Mouse (Mus musculus) stomach, embryonic 14.5 days (tissue): Measurements from ENCODE around the gene Samd4. TPM values are rescaled to one million over a fixed set of nuclear protein-coding genes. Genes with fewer than 3 reads are reported as not detected.

Source experiments
- ATAC-seq: fragments of 200-750 bp; cut with Nextera tagmentation; 2 replicates; pipeline ENCODE4 v1.8.0; 2017; ENCODE audit warnings: low read depth, moderate TSS enrichment; ENCODE audit not compliant: insufficient number of reproducible peaks, insufficient read depth, low FRiP score
- H3K27ac ChIP-seq: fragments of 300-500 bp; sonication (generic); 2 replicates; pipeline ENCODE4 v1.5.1; 2014; ENCODE audit warnings: mild to moderate bottlenecking, low read length, moderate library complexity, mixed read lengths
- H3K27me3 ChIP-seq: fragments of 300-500 bp; sonication (generic); 2 replicates; pipeline ENCODE4 v1.6.1; 2014; ENCODE audit warnings: low read length, control low read depth, mixed read lengths; ENCODE audit not compliant: control insufficient read depth, insufficient read depth
- H3K36me3 ChIP-seq: fragments of 300-500 bp; sonication (generic); 2 replicates; pipeline ENCODE4 v1.6.1; 2014; ENCODE audit warnings: mild to moderate bottlenecking, control low read depth, low read length, moderate library complexity, mixed read lengths; ENCODE audit not compliant: control insufficient read depth, insufficient read depth
- H3K4me1 ChIP-seq: fragments of 300-500 bp; sonication (generic); 2 replicates; pipeline ENCODE4 v1.6.1; 2014; ENCODE audit warnings: low read length, control low read depth, mixed read lengths; ENCODE audit not compliant: control insufficient read depth, insufficient read depth
- H3K4me2 ChIP-seq: fragments of 300-500 bp; sonication (generic); replicated peaks from 2 replicates; pipeline ENCODE4 v1.6.1; 2014; ENCODE audit warnings: low read depth, low read length, control low read depth
- H3K4me3 ChIP-seq: fragments of 300-500 bp; sonication (generic); 2 replicates; pipeline ENCODE4 v1.5.1; 2014; ENCODE audit warnings: low read depth, low read length, control low read depth
- H3K9ac ChIP-seq: fragments of 300-500 bp; sonication (generic); replicated peaks from 2 replicates; pipeline ENCODE4 v1.6.1; 2014; ENCODE audit warnings: low read depth, mild to moderate bottlenecking, control low read depth, low read length, moderate library complexity, mixed read lengths
- H3K9me3 ChIP-seq: fragments of 300-500 bp; sonication (generic); 2 replicates; pipeline ENCODE4 v1.6.1; 2016; ENCODE audit warnings: low read depth, low read length, control low read depth; ENCODE audit not compliant: control insufficient read depth
- WGBS: fragments of 180-500 bp; shearing (Covaris S2); extraction: QIAGEN DNeasy Blood & Tissue Kit; methylation state at CpG from one replicate; pipeline ENCODE4 v1.1.7; 2014; 5-methylcytosine and 5-hydroxymethylcytosine counted together
- polyA plus RNA-seq: library from polyadenylated mRNA; unstranded; fragments of >200 nt; fragmentation: Nextera tagmentation; extraction: Ambion mirVana; gene quantifications from 2 replicates; pipeline ENCODE4 v1.2.1, GENCODE M21; 2014

Gene Samd4
- polyA plus RNA-seq, 1 experiment from 2014 or later = 7.3 TPM

DNA sequence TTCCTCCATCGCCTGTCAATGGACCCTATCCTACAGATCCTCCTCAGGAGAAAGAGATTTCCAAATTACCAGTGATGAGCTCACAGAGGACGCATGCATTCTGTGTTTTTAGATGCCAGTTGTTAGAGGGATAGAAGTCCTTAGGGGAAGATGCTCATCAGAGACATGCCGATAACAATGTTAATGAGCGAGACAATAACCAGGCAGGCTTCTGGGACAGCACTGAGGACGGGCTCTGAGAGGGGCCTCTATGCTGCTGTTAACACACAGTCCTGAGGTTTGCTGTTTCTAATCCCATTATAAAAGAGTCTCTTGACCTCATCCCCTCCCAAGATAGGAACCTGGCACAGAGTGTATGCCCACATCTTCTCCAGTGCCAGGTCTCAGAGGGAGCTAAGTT lies 171.2 kb downstream of the Samd4 start:
- Histone ChIP-seq H3K27me3 (no peaks in the 10 kb centered on the region), H3K4me1 (0 out of 2 replicates have a peak, but pooled peaks cover 3% of the 10 kb centered on the region), H3K36me3 (no peaks in the 10 kb centered on the region), H3K27ac (no peak overlapping the region), H3K9me3 (no peaks in the 10 kb centered on the region), H3K4me2 (no peak overlapping the region), H3K9ac (no peak overlapping the region), H3K4me3 (no peak overlapping the region)
- no peak for ATAC-seq
- 87% methylated on average over 5 of the region's 5 CpGs for WGBS

DNA sequence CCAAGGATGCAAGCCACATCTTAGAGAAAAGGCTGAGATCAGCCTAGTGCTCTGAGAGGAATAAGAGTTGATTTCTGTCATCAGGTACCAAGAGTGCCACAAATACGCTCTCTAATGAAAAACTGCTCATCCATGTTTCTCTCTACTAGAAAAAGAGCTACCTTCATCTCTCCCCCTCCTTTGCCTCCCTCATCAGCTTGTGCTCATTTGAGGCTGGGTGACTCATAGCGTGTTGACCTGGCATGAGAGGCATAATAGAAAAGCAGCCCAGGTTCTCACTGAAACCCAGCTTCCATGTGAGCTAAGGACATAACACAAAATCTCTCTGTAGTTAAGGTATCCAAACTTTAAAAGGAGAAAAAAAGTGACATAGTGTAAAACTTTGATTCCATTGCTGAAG lies 176.3 kb downstream of the Samd4 start:
- Histone ChIP-seq H3K4me1 (0 out of 2 replicates have a peak, but pooled peaks cover 3% of the 10 kb centered on the region), H3K4me2 (no peak overlapping the region), H3K36me3 (no peaks in the 10 kb centered on the region), H3K9me3 (no peaks in the 10 kb centered on the region), H3K27ac (no peak overlapping the region), H3K9ac (no peak overlapping the region), H3K27me3 (no peaks in the 10 kb centered on the region), H3K4me3 (no peak overlapping the region)
- ATAC-seq = no peak
- 94% methylated on average over 2 of the region's 2 CpGs for WGBS

DNA sequence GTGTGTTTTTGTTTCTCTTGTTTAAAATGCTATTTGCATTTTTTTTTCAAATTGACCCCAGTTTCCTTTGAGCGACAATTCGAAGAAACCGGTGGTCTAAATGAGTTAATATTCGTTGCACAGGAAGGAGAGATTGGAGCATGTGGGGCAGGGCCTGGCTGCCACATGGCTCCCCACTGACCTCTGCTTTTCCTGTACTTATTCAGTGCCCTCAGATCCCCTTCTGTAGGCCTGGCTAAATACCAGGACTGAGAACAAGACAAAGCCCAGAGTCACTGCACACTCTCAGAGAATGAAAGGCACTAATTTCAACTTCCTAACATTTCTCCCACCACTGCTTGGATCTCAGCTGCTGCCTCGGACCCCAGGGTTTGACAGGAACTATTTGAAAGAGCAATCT lies 182.4 kb downstream of the Samd4 start:
- Histone ChIP-seq H3K9me3 (no peaks in the 10 kb centered on the region), H3K9ac (no peak overlapping the region), H3K4me3 (no peak overlapping the region), H3K4me1 (no peaks in the 10 kb centered on the region), H3K4me2 (no peak overlapping the region), H3K27ac (no peak overlapping the region; the same call in 1 of the 2 replicates), H3K36me3 (no peaks in the 10 kb centered on the region; the same call in 1 of the 2 replicates), H3K27me3 (no peaks in the 10 kb centered on the region)
- WGBS = 58% methylated on average over 5 of the region's 5 CpGs
- no peak for ATAC-seq

DNA sequence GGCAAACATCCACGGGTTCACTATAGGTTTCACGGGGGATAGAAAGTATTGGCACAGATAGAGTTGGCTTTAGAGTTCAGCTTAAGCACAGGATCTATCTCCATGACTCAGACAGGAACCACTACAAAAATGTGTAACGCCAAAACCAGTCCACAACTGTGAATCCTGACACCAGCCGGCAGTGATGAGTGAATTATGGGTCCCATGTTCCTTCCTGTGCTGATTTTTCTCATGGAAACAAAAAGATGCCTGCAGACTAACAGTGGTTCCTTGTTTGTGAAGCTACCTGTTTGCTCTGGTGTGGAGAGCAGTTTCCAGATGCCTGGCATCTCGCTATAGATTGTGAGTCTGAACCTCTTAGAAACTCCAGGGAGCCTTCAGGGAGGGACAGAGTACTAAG lies 184.2 kb downstream of the Samd4 start:
- WGBS = 86% methylated on average over 5 of the region's 5 CpGs
- no peaks in the 10 kb centered on the region for H3K4me1 ChIP-seq
- no peak for ATAC-seq

DNA sequence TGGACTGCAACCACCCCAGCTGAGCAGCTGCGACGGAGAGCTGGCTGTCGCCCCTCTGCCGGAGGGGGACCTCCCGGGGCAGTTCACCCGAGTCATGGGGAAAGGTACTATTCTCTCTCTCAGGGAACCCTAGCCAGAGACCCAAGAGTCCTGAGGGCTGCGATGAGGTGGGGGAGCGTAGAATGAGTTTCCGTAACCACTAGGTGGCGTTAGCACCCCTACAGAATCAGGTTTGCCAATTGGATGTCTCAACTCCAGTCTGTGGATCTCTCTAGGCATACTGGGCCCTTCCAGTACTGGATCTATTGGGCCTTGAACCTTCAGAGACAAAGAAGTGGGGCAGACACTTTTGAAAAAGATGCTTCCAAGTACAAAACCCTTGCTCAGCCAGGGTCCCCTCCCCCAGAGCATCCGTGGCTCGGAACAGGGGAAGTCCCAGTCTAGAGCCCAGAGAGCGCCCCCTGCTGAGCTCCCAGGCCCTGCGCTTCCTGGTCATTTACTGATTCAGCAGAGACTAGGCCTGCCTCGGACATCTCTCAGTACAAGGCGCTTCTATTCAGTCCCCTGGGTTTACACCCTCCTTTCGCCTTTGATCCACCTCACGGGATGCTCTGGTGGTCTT lies 191.5 kb downstream of the Samd4 start:
- Histone ChIP-seq H3K9ac (no peak overlapping the region), H3K4me2 (no peak overlapping the region), H3K27ac (no peak overlapping the region), H3K4me3 (no peak overlapping the region), H3K9me3 (no peaks in the 10 kb centered on the region), H3K4me1 (no peaks in the 10 kb centered on the region), H3K27me3 (no peaks in the 10 kb centered on the region), H3K36me3 (peaks cover 5% of the 10 kb centered on the region; the same call in 1 of the 2 replicates)
- WGBS = 75% methylated on average over 18 of the region's 18 CpGs
- ATAC-seq = no peak

More for the DNA sequence above, 184.2 kb downstream of the Samd4 start:
- H3K36me3 ChIP-seq = no peaks in the 10 kb centered on the region; the same call in 1 of the 2 replicates
- no peak overlapping the region for H3K27ac ChIP-seq
- no peak overlapping the region for H3K4me3 ChIP-seq
- no peak overlapping the region for H3K4me2 ChIP-seq
- H3K9me3 ChIP-seq = no peaks in the 10 kb centered on the region
- no peak overlapping the region for H3K9ac ChIP-seq
- H3K27me3 ChIP-seq = no peaks in the 10 kb centered on the region

DNA sequence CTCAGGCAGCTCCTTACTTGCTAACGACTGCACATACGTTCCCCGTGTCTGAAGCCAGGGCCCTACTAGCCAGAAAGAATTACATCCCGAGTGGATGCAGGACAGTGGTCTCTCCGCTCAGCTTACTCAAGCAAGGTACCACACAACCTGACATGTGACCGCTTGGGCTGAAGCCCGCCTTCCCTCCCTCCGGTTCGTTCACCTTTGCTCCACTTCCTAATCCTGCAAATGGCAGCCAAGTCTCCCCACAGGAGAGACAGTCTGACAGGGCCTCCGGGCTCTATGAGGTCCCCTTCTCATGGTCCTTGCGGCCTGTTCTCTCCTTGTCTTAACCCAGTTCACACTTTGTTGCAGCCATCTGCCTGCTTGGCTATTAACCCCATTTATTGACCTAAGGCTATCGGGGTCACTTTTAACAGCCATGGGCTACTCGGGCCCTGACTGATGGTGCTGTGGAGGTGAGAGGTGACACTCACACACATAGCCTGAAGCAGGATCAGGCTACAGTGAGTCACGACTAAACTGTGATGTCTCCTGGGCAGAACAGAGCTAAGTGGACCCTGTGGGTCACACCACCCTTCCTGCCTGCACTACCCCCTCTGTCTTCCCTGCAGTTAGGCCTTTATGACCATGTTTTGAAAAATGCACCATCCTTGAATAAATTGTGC lies 192.5 kb downstream of the Samd4 start:
- no peak overlapping the region for H3K4me2 ChIP-seq
- no peaks in the 10 kb centered on the region for H3K9me3 ChIP-seq
- no peak overlapping the region for H3K27ac ChIP-seq
- H3K27me3 ChIP-seq = no peaks in the 10 kb centered on the region
- no peak for ATAC-seq
- peaks cover 5% of the 10 kb centered on the region; the same call in 1 of the 2 replicates for H3K36me3 ChIP-seq
- WGBS = 77% methylated on average over 14 of the region's 14 CpGs
- no peak overlapping the region for H3K4me3 ChIP-seq
- H3K9ac ChIP-seq = no peak overlapping the region
- H3K4me1 ChIP-seq = no peaks in the 10 kb centered on the region

DNA sequence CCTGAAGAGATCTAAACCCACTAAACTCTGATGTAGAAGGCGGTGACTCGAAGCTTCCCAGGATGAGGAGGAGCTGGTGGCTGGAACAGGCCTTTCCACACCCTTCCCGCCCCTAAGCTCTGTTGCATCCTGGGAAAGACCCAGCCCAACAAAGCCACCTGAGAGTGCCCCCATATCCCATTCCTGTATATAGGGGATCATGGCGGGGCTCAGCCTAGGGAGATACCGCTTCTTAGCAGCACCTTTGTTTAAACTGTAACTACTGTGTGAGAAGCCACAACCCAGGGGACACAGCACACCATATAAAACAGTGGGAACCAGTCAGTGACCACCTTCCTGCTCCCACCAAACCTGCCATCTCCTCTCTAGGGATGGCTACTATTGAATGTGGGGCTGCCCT lies 193.2 kb downstream of the Samd4 start:
- Histone ChIP-seq H3K9me3 (no peaks in the 10 kb centered on the region), H3K36me3 (peaks cover 5% of the 10 kb centered on the region; the same call in 1 of the 2 replicates), H3K4me2 (no peak overlapping the region), H3K27me3 (no peaks in the 10 kb centered on the region), H3K27ac (no peak overlapping the region), H3K9ac (no peak overlapping the region), H3K4me1 (no peaks in the 10 kb centered on the region), H3K4me3 (no peak overlapping the region)
- ATAC-seq = no peak
- 91% methylated on average over 5 of the region's 5 CpGs for WGBS

DNA sequence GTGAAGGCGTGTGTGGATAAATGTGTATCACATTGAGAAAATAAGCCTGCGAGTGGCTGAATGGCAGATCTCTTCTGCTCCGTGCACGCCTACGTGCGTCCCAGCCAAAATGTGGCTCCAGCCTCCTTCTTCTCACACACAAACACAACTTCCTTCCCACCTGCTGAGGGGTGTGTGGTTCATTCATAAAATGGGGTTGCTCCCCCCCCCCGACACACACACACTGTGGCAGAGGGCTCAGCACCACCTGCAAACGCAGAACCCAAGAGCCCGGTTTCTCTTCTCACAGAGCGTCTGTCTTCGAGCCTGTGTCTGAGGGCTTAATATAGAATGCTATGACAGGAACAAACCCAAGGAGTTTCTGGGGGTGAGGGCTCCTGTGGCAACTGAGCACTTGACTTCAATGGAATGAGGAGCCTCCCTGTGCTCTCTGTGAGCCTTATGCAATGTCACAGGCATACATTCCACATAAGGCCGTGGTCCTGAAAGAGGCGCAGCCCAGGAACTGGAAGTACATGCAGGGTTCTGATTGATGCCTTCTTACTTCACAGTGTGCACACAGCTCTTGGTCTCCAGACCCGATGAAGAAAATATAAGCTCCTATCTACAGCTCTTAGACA lies 194.4 kb downstream of the Samd4 start:
- 91% methylated on average over 14 of the region's 14 CpGs for WGBS
- H3K36me3 ChIP-seq = peaks cover 5% of the 10 kb centered on the region; the same call in 1 of the 2 replicates
- no peak for ATAC-seq
- no peak overlapping the region for H3K4me2 ChIP-seq
- H3K9ac ChIP-seq = no peak overlapping the region
- H3K4me1 ChIP-seq = no peaks in the 10 kb centered on the region
- H3K9me3 ChIP-seq = no peaks in the 10 kb centered on the region
- no peak overlapping the region for H3K4me3 ChIP-seq
- H3K27ac ChIP-seq = no peak overlapping the region
- H3K27me3 ChIP-seq = no peaks in the 10 kb centered on the region
